Mouse (Mus musculus) liver, postnatal 0 days (tissue): Measurements from ENCODE around the gene Hcn3. TPM values are rescaled to one million over a fixed set of nuclear protein-coding genes. Genes with fewer than 3 reads are reported as not detected.

ENCODE experiments used
- ATAC-seq: fragments of 200-750 bp; cut with Nextera tagmentation; 2 replicates; pipeline ENCODE4 v1.8.0; 2017; ENCODE audit warnings: mild to moderate bottlenecking, moderate library complexity
- DNase-seq: peaks from one replicate; pipeline ENCODE4 v3.0.0-alpha.2; 2016
- H3K27ac ChIP-seq: fragments of 300-500 bp; sonication (generic); 2 replicates; pipeline ENCODE4 v1.5.1; 2014; ENCODE audit warnings: antibody characterized with exemption, moderate library complexity, mild to moderate bottlenecking, low read depth
- H3K27me3 ChIP-seq: fragments of 300-500 bp; sonication (generic); 2 replicates; pipeline ENCODE4 v1.6.1; 2014; ENCODE audit warnings: low read length, control low read depth, mixed read lengths; ENCODE audit not compliant: insufficient read depth
- H3K36me3 ChIP-seq: fragments of 300-500 bp; sonication (generic); replicated peaks from 2 replicates; pipeline ENCODE4 v1.6.1; 2014; ENCODE audit warnings: mild to moderate bottlenecking, control low read depth, low read length, moderate library complexity, mixed read lengths; ENCODE audit not compliant: insufficient read depth
- H3K4me1 ChIP-seq: fragments of 300-500 bp; sonication (generic); 2 replicates; pipeline ENCODE4 v1.6.1; 2014; ENCODE audit warnings: antibody characterized with exemption, mild to moderate bottlenecking, control low read depth; ENCODE audit not compliant: insufficient read depth
- H3K4me2 ChIP-seq: fragments of 300-500 bp; sonication (generic); 2 replicates; pipeline ENCODE4 v1.6.1; 2014; ENCODE audit warnings: low read depth, mild to moderate bottlenecking, low read length, moderate library complexity, mixed read lengths
- H3K4me3 ChIP-seq: fragments of 300-500 bp; sonication (generic); 2 replicates; pipeline ENCODE4 v1.5.1; 2014; ENCODE audit warnings: low read depth, low read length
- H3K9ac ChIP-seq: fragments of 300-500 bp; sonication (generic); replicated peaks from 2 replicates; pipeline ENCODE4 v1.6.1; 2014; ENCODE audit warnings: mild to moderate bottlenecking, moderate library complexity
- H3K9me3 ChIP-seq: fragments of 300-500 bp; sonication (generic); 2 replicates; pipeline ENCODE4 v1.6.1; 2016; ENCODE audit warnings: mild to moderate bottlenecking, control low read depth, low read length, mixed read lengths
- CTCF ChIP-seq: sonication (generic); IDR thresholded peaks from 2 replicates; pipeline ENCODE4 v1.5.1; 2016; ENCODE audit warnings: antibody characterized with exemption, low read depth
- EP300 ChIP-seq: IDR thresholded peaks from 2 replicates; pipeline ENCODE4 v1.6.1; 2016; ENCODE audit warnings: antibody characterized with exemption, low read depth, mild to moderate bottlenecking
- WGBS: fragments of 180-500 bp; shearing (Covaris S2); extraction: QIAGEN DNeasy Blood & Tissue Kit; methylation state at CpG from one replicate; pipeline ENCODE4 v1.1.7; 2014; ENCODE audit not compliant: insufficient replicate concordance; 5-methylcytosine and 5-hydroxymethylcytosine counted together
- polyA plus RNA-seq: library from polyadenylated mRNA; unstranded; fragments of >200 nt; fragmentation: Nextera tagmentation; extraction: Ambion mirVana; gene quantifications from 2 replicates; pipeline ENCODE4 v1.2.1, GENCODE M21; 2015

Gene Hcn3
- polyA plus RNA-seq, 1 experiment from 2014 or later: 0.49 TPM

- DNase-seq: no peak
- Histone ChIP-seq H3K36me3 (peaks cover 30% of the 10 kb centered on the region), H3K4me3 (peak overlapping the region; percentile 53), H3K27me3 (no peaks in the 10 kb centered on the region), H3K4me1 (peaks cover 27% of the 10 kb centered on the region), H3K4me2 (peak overlapping the region; percentile 85), H3K9me3 (no peaks in the 10 kb centered on the region), H3K27ac (no peak overlapping the region), H3K9ac (peak overlapping the region; percentile 61; the same call in 1 of the 2 replicates)
- no peak for TF ChIP-seq CTCF
- no peak for TF ChIP-seq EP300
- 31% methylated on average over 7 of the region's 7 CpGs for WGBS
- no peak for ATAC-seq
These were observed 22.6 kb upstream of the Hcn3 start for GRCm38 (mm10) chr3:89182531-89183057.

DNA sequence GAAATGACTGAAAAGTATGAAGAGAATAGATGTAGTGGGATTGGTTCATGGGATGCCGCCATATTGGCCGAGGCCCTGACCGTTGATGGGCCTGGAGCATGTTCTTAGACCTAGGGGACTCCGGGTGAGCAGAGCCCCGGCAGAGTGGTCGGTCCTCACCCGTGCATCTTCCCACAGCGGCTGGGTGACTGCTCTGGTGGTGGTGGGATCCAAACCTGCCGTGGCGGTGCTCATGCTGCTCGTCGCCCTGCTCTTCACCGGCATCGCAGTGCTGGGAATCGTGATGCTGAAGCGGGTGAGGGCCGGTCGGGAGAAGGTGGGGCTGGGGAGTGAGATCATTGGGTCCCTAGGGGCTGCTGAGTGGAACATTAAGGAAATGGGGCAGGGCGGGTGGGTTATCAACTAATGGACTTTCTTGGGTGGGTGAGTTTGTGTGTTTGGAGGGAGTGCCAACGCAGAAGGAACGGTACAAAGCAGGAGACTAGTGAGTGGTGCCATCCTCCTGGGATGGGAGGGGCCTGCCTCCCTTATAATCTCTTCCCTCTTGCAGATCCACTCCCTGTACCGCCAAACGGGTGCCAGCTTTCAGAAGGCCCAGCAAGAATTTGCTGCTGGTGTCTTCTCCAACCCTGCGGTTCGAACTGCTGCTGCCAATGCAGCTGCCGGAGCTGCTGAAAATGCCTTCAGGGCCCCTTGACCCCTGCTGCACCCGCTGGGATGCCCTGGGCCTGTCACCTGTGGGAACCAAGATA is 21.9 kb upstream of the Hcn3 start:
- Histone ChIP-seq H3K36me3 (peaks cover 30% of the 10 kb centered on the region), H3K4me3 (no peak overlapping the region), H3K27ac (no peak overlapping the region), H3K4me1 (peaks cover 27% of the 10 kb centered on the region), H3K4me2 (0 out of 2 replicates have a peak overlapping the region, but pooled peaks have one; percentile 85), H3K9ac (no peak overlapping the region), H3K9me3 (no peaks in the 10 kb centered on the region), H3K27me3 (no peaks in the 10 kb centered on the region)
- 86% methylated on average over 27 of the region's 27 CpGs for WGBS
- TF ChIP-seq CTCF (no peak), EP300 (no peak)
- ATAC-seq: no peak
- DNase-seq: no peak

- H3K27me3 ChIP-seq: no peaks in the 10 kb centered on the region
- DNase-seq (no peak), ATAC-seq (no peak)
- no peak overlapping the region for H3K27ac ChIP-seq
- no peaks in the 10 kb centered on the region for H3K9me3 ChIP-seq
- H3K36me3 ChIP-seq: peaks cover 51% of the 10 kb centered on the region
- peaks cover 27% of the 10 kb centered on the region for H3K4me1 ChIP-seq
- H3K4me2 ChIP-seq: peak overlapping the region; percentile 96; the same call in 1 of the 2 replicates
- 81% methylated on average over 11 of the region's 11 CpGs for WGBS
- H3K9ac ChIP-seq: no peak overlapping the region
- H3K4me3 ChIP-seq: no peak overlapping the region
- TF ChIP-seq CTCF (no peak), EP300 (no peak)
These were observed 19.1 kb upstream of the Hcn3 start for GRCm38 (mm10) chr3:89179056-89179455.

GRCm38 (mm10) chr3:89178107-89178385 is 18.1 kb upstream of the Hcn3 start:
- ATAC-seq (no peak), DNase-seq (no peak)
- Histone ChIP-seq H3K27ac (peak overlapping the region; percentile 88), H3K4me3 (peak overlapping the region; percentile 69), H3K36me3 (peaks cover 61% of the 10 kb centered on the region), H3K27me3 (no peaks in the 10 kb centered on the region), H3K4me1 (peaks cover 20% of the 10 kb centered on the region), H3K9me3 (no peaks in the 10 kb centered on the region), H3K9ac (peak overlapping the region; percentile 69), H3K4me2 (peak overlapping the region; percentile 96)
- TF ChIP-seq CTCF (no peak), EP300 (no peak)
- WGBS: 4% methylated on average over 6 of the region's 6 CpGs

DNA sequence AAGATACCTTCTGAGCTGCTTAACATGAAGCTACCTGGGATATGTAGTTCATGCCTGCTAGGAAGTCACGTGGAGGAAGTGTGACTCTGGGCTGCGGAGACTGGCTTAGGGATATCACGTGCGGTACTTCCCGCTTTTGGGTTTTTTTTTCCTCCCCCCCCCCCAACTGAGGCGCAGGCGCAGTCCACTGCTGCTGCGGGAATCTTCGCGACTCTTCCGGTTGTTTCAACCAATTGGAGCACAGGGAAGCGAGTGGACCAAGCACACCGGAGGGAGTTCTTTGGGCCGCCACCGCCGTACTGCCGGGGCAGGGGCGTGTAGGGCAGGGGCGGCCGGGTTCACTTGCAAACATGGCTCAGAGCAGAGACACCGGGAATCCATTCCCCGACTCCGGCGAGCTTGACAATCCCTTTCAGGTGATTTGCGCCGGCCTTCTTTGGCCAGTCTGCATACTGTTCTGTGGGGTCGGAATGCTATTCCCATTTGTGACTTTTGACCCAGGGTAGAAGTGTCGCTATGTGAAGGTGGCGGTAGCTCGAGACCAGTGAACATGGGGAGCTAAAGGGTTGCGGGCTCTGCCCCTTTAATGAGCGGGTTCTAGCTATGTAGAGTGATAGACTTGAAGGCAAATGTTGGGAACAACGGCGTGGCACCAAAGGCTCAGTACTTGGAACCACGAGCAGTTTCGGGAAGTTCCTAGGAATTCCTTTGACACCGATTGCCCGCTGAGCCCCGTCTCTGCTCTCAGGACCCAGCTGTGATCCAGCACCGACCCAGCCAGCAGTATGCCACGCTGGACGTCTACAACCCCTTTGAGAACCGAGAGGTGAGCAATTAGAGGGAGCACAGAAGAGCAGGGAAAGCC is 17.5 kb upstream of the Hcn3 start, which contains the start of gene Scamp3:
Scamp3 (plus strand) TSS at position 232 of the 865 bp plus-strand sequence.
- Histone ChIP-seq H3K36me3 (peaks cover 65% of the 10 kb centered on the region), H3K4me3 (peak within 1 kb of the TSS; percentile 69), H3K27ac (peak within 1 kb of the TSS; percentile 88), H3K9ac (peak within 1 kb of the TSS; percentile 69), H3K27me3 (no peaks in the 10 kb centered on the region), H3K4me1 (peaks cover 14% of the 10 kb centered on the region), H3K9me3 (no peaks in the 10 kb centered on the region), H3K4me2 (peak within 1 kb of the TSS; percentile 96)
- ATAC-seq (peak; percentile 94), DNase-seq (peak; percentile 94)
- no peak for TF ChIP-seq CTCF
- under 1% methylated on average over 43 of the region's 43 CpGs for WGBS

DNA sequence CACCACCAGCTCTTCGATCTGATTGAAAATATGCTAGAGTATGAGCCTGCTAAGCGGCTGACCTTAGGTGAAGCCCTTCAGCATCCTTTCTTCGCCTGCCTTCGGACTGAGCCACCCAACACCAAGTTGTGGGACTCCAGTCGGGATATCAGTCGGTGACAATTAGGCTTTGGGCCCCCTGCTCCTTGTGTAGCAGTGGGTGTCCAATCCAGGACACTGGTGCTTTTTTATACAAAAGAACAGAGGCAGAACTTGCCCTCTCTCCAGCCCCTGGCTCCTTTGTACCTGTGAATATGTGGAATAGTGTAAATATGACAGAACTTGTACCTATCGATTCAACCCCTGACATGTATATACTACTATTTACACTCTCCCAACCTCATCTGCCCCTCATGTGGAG is 16.4 kb upstream of the Hcn3 start:
- no peaks in the 10 kb centered on the region for H3K27me3 ChIP-seq
- H3K4me3 ChIP-seq: no peak overlapping the region
- ATAC-seq: no peak
- peaks cover 10% of the 10 kb centered on the region for H3K4me1 ChIP-seq
- no peak for DNase-seq
- H3K4me2 ChIP-seq: no peak overlapping the region
- no peak overlapping the region for H3K9ac ChIP-seq
- H3K36me3 ChIP-seq: peaks cover 66% of the 10 kb centered on the region
- no peak for TF ChIP-seq CTCF
- no peak for TF ChIP-seq EP300
- 82% methylated on average over 7 of the region's 7 CpGs for WGBS
- no peak overlapping the region for H3K27ac ChIP-seq
- H3K9me3 ChIP-seq: no peaks in the 10 kb centered on the region
